Mouse (Mus musculus): ENCODE data around the gene Srpr.

The Srpr gene

DNA sequence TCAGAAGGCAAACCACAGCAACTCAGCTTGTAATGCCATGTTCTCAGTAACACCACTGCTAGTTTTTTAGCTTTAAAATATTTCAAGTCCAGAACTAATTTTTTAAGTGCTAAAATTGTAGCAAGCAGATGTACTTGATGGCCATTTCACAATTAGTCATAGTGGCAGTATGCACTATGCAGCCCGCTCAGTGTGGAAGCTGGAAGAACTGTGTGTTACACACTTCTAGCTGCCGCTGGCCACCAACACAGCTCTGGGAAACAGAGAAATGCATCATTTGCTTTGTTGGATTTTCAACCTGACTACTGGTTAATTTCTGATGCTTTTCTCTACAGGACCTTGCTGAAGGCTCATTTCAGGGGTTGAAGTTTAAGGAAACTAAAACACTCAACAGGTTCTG, 47.4 kb downstream of the Srpr start:
- DNase-seq (ENCODE audit: low read depth in 2 of 2, low spot score in 2 of 2), result no peak

GRCm38 (mm10) chr9:35249476-35249875, 49.5 kb downstream of the Srpr start:
- no peak for DNase-seq (ENCODE audit: low read depth in 2 of 2, low spot score in 2 of 2)

DNA sequence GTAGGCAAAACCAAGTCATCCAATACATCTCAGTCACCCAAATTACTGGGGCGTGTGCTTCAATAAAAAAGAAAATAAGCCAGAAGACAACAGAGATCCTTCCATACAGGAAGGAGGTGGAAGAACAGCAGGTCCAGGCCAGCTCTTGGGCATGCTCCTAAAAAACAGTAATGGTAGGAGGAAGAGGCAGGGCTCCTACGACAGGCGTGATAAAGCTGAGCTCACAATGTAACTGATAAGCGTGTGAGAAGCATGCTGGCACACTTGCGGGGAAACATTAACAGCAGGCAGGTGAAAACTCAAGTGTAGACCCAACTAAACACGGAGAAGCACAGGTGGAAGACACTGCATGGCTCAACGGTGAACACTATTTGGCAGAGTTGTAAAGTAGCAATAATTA, 57.4 kb downstream of the Srpr start:
- DNase-seq (ENCODE audit: low read depth in 2 of 2, low spot score in 2 of 2), result no peak

DNA sequence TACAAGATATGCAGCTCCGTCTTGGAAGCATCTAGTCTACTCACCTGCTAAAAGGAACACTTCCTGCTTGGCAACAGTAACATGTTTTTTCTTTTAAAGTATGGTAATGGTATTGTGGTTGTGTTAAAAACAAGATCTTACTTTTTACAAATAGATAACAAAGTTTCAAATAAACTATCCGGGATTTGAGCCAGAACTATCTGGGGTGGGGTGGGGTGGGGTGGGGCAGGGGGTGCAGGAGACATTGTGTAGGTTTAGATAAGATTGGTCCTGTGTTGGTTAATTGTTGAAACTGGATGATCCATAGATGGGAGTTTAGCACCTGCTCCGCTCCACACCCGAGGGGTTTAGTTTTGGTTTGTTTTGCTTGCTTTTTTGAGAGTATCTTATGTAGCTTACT, 62.4 kb downstream of the Srpr start:
- DNase-seq (ENCODE audit: low read depth in 2 of 2, low spot score in 2 of 2), result no peak

DNA sequence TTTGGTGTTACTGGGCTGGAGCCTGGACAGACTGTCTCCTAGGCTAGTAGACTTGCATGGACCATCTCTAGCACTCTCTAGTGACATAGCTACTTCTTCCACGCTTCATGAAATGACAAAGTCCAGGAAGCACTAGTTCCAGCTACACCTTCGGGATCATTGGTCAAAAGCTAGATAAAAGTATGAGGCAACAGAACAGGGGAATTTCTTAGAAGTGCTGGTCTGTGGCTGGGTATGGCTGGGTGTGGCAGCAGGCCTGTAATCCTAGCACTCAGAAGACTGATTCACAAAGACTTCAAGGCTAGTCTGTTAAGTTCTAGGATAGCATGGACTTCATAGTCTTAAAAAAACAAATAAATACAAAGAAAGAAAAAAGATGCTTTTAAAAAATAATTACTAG, 63.5 kb downstream of the Srpr start:
- DNase-seq (ENCODE audit: low read depth in 2 of 2, low spot score in 2 of 2), result no peak

DNA sequence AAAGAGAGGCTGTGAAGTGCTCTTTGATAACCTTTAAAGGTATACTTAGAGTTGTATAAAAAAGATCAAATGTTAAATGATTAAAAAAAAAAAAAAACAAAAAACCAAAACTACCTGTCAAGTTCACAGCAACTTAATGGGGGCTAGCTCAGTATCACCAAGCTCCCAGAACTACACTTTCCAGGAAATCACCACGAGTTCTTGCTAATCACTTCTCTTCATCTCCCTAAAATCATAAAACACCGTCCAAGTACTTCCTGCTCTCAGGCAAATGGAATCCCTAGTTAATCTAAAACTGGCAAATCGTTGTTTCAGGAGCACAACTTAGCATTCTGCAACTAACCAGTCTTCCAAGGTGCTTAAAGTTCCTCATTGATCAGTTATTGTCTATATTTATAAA, 64.5 kb downstream of the Srpr start:
- DNase-seq (ENCODE audit: low read depth in 2 of 2, low spot score in 2 of 2), result no peak

DNA sequence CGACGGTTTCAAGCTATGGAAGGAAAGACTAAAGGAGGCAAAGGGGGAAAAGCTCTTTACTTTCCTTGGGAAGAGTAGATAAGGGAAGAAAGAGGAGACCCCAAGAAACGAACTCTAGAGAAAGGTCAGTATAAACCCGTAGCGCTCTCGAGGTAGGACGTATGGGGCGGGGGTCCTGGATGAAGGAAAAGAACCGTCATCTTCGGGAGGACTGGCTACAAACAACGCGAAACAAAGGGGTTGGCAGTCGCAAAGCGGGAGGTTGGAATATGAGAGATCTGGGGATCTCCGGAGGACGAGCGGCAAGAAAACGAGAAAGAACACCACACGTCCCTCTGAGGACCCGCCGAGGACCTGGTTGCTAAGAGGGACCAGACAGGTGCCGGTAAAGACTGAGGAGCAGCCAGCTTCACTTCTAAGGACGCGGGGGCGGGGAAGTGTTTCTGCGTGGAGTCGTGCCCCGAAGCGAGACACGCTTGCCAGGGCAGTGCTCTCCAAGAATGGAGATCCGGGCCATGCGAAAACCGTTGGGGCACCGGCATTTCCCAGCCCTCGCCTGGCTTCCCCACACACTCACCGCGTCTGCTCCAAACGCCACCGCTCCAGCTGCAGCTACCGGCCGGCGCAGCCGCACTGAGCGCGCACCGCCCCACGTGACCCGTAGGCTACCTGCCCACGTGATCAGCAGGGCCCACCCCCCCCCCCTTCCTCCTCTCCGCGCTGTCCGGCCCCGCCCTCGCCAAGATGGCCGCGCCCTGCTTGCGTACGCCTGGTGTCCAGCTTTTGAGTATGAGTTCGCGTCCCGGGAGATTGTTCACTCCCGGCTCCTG, 67.4 kb downstream of the Srpr start, which contains the start of the genes Fam118b and Rpusd4:
Gene Fam118b, minus strand, starts transcription at position 660 of the 830 bp plus-strand sequence.
Gene Rpusd4, plus strand, starts transcription at position 720 of the 830 bp plus-strand sequence.
- DNase-seq (ENCODE audit: low read depth in 2 of 2, low spot score in 2 of 2), result peak; percentile 85 to 86

- DNase-seq (ENCODE audit: low read depth in 2 of 2, low spot score in 2 of 2), result no peak
These were observed 68.2 kb downstream of the Srpr start for GRCm38 (mm10) chr9:35267976-35268715.

DNA sequence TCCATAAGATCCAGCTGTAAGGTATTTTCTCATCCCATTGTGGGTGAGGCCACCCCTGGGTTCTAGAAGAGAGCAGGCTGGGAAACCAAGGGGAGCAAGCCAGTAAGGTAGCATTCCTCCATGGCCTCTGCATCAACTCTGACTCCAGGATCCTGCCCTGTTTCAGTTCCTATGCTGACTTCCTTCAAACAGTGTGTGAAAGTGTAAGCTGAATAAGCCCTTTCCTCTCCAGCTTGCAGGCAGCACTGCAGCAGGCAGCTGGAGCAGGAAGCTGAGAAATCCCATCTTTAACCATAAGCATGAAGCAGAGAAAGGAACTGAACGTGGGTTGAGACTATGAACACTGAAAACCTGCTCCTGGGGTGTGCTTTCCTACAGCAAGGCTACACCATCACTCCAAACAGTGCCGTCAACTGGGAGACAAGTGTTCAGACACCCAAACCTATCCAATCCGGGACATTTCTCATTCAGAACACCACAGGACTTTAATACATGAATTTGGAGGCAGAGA, 77.9 kb downstream of the Srpr start:
- no peak for DNase-seq (ENCODE audit: low read depth in 2 of 2, low spot score in 2 of 2)

DNA sequence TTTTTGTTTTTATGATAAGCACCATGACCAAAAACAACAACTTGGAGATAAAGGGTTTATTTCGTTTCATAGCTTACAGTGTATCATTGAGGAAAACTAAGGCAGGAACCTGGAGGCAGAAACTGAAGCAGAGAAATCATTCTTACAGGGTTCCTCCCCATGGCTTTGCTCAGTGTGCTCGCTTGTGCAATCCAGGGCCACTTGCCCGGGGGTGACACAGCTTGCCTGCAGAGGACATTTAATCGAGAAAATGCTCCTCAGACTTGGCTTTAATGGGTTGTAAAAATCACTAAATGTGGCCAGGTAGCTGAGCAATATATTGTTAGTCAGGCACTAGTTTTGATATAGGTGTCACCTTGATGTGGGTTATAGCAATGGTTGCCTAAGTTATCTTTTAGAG, 78.5 kb downstream of the Srpr start:
- no peak for DNase-seq (ENCODE audit: low read depth in 2 of 2, low spot score in 2 of 2)

DNA sequence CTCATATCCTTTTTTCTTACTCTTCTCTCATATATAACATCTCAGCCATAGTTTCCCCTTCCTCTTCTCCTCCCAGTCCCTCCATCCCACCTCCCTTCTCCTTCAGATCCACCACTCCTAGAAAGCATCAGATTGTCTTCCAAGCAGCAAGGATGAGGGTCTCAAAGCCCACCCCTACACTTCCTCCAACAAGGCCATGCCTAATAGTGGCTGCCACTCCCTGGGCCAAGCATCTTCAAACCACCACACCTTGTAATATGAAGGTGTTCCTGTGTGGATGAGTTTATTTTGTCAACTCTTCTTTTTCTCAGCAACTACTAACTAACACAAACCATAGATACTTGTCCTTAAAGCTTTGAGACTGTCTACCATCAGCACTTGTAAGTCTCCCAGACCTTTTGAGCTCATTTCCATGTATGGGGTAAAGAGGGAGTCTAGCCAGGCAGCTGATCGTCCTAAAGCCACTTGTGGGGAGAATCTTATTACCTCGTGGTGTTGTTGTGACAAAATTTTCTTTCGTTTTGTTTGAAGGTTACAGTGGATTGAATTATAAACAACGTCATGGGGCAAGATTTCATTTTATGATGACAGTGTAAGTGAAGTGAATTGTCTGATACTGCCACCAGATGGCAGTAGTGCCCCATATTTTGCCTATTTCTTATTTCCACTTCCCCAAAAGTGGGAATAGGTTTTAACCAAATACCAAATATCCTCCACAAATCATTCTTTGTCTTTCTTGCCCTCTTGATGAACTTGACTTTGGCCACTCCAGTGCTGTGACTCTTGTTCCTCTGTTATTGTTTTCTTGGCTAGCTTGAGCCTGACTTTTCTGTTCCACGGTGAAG, 82.3 kb downstream of the Srpr start:
- peak; percentile 27 to 58 for DNase-seq (ENCODE audit: low read depth in 2 of 2, low spot score in 2 of 2)

GRCm38 (mm10) chr9:35282851-35283200, 82.9 kb downstream of the Srpr start:
- no peak for DNase-seq (ENCODE audit: low read depth in 2 of 2, low spot score in 2 of 2)

GRCm38 (mm10) chr9:35283415-35284069, 83.6 kb downstream of the Srpr start:
- DNase-seq (ENCODE audit: low read depth in 2 of 2, low spot score in 2 of 2), result no peak

DNA sequence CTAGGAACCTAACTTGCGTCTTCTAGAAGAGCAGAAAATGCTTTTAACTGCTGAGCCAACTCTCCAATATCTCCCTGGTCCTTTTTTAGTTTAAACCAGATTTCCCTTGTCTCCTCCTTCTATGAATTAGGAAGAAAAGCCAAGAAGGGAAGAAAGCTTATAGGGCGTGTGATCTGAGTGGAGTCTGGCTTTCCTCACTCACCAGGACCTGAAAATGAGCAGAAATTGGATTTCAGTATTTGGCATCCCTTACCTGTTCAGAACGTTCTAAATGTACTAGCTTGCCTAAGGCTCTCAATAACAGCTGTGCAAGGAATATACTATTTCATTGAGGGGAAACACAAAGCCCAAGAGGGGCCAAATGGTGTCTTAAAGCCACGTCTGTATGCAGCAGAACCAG, 84.4 kb downstream of the Srpr start:
- no peak for DNase-seq (ENCODE audit: low read depth in 2 of 2, low spot score in 2 of 2)

DNA sequence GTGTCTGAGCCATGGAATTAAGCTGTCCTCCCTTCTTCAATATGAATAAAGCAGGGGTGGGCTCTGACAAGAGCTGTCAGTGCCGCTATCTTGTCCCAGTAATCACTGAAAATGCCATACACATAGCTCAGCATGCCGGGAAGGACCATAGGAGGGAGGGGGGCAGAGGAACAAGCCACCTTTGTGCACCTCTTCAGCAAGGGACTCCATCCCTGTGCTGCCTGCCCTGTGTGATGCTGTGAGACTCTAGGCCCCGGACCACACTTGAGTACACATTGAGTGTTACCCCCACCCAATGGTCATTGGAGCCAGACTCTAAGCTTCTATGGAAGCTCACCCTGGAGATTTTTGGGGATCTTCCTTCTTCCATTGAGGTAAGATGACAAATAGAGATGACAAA, 86.4 kb downstream of the Srpr start:
- DNase-seq (ENCODE audit: low read depth in 2 of 2, low spot score in 2 of 2), result no peak

- no peak for DNase-seq (ENCODE audit: low read depth in 2 of 2, low spot score in 2 of 2)
These were observed 90.0 kb downstream of the Srpr start for GRCm38 (mm10) chr9:35289992-35290391.

DNA sequence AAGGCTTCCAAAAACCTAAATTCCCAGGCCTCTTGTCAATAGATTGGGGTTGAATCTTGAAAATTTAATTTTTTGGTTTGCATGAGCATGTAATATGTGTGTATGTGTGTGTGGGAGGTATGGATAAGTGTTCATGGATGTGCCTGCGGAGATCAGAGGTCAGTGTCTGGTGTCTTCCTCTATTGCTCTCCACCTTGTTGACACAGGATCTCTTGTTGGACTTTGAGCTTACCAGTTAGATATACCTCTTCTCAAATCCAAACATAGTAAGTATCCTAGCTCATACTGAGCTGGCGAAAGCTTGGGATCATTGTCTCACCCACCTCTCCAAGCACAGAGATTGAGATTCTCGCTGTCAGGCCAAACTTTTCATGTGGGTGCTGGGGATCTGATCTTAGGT, 90.4 kb downstream of the Srpr start:
- DNase-seq (ENCODE audit: low read depth in 2 of 2, low spot score in 2 of 2), result no peak

DNA sequence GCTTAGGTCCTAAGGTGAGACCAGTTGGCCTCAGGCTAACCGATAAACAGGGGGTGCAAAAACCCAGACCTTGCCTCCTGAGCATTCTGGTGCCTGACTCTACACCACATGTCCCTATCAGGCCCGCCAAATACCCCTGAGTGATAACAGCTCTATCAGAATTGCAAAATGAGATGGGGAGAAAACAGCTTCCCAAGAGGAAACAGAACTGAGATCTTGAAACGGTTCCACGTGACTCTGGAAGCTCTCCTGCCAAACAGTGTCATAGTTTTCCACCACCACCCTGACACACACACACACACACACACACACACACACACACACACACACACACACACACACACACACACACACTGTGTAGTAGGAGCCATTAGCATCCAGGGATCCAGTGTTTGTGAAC, 90.9 kb downstream of the Srpr start:
- no peak for DNase-seq (ENCODE audit: low read depth in 2 of 2, low spot score in 2 of 2)

DNA sequence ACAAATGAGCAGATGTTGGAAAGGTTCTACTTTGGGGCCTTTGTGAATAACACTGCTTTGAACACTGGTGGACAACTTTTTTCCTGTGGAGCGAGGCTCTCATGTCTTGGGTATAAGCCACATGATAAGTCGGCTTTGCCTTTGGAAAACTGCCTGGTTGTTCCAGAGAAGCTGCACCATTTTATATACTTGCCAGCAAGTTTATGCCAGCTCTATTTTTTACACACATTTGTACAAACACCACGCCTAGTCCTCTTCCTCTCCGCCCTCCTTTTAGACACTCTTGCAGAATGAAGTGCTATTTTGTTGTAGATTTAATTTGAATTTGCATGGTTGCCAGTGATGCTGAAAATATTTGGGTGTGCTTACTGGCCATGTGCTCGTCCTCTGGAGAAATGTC, 93.5 kb downstream of the Srpr start:
- DNase-seq (ENCODE audit: low read depth in 2 of 2, low spot score in 2 of 2), result no peak
